Mouse (Mus musculus) right cerebral cortex, postnatal 36 days (tissue): ENCODE measurements around the gene Abcb11.

Experiments used
- DNase-seq, 2 experiments: peaks; one replicate each; pipeline ENCODE4 v3.0.0; 2022; ENCODE audit warnings: low spot score in 2 of 2, mixed read lengths in 1 of 2

Abcb11 gene

GRCm38 (mm10) chr2:69264069-69264618 lies 78.3 kb downstream of the Abcb11 start:
- DNase-seq, result no peak

DNA sequence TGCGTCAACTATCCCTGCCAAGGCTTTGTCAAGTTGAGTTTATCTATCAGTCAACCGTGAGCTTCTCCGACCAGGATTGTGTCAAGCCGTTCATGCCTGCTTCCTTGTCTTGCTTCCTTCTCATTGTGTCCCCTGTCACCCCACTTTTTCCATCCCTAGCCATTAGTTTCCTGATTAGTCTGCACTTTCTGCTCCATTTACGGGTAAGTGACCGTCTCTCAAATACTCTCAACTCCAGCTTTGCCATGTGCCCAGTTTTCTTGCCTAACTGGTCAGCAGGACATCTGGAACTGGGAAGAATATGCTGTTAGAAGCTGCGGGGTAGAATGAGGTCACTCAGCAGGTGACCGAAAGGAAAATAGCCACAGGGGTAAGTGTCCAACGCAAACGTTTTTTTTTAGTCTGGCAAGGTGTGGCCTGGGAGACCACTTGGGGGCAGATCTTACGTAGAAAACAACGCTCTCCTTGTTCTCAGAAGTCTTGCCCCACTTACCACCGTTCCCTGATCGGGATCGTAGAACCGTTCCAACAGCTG lies 94.1 kb downstream of the Abcb11 start:
- DNase-seq, result no peak

DNA sequence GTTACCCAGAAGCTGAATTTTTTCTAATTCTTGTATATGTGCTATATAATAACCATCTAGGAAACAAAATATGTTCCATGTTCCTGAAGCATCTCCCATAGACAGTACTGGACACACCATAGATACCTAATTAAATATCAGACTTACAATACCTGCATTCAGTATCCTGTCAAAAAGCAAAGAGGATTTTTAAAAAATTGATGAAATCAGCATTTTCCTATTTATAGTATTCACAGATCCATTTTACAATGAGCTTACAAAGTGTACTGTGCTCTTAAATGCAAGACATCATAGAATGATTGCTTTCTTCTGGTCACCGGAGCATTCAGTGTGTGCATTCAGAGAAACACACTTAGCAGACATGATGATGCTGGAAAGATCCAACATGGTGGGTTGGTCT lies 95.3 kb downstream of the Abcb11 start:
- no peak for DNase-seq

DNA sequence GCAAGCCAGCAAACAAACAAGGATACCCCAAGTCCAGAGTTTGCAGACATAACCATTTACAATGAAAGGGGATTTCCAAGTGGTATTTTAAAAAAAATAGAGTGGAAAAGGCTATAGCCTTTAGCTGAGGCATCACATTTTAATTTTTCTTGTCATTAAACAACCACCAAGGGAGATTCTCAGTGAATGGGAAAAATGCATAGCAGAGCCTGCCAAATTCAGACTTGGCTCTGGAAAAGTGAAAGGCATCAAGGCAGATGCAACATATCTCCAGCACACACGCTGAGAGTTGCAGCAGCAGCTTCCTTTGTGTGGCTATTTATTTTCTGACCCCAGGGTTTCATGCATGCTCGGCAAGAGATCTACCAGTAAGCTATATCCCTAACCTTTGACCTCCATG lies 97.5 kb downstream of the Abcb11 start:
- DNase-seq, result no peak

DNA sequence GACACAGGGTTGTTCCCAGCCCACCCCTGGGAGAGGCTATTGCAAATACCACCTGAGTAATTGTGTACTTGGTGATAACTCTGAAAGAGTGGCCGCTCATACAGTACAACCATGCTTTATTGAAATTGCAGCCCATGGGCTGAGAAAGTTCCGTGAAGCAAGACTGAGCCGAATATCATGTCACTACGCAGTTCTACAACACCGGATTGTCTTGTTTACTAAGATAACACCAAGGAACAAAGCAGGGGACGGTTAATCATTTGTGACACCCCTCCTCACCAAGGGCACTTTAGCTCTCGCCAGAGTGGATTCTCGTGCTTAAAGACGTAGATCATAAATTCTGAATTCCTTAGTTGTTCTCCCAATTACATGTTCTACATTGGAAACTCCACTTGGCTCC lies 103.1 kb downstream of the Abcb11 start:
- DNase-seq, result no peak

DNA sequence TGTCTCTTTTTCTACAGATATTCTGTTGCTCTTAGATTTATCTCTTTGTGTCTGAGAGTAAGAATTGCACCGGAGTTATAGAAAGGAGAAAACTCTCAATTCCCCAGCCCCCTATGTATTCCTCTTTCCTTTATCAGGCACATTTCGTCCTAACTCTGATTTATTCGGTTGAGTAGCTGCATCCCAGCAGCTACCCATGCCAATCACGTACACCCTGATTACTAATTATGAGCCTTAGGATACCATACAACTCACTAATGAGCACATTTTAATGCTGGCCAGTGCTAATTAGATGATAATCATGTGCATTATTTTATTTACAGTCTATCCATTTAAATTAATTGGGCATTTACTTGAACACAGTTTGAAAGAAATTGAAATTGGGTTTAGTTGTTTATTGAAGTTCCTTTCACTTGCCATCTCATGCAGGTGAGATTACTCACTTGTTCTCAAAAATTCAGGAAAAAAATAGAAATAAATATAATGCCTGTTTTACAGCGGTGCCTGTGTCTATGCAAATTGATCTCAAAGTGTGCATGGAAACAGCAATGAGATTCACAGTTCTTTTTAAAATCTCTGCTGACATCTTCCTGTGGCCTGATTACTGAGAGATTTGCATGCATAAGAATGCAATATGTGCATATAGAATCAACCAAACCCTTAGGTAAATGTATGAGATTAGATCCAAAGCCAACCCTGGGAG lies 107.3 kb downstream of the Abcb11 start:
- no peak for DNase-seq

- DNase-seq, result no peak
These were observed 110.3 kb downstream of the Abcb11 start for GRCm38 (mm10) chr2:69232101-69232500.

- no peak for DNase-seq
These were observed 112.3 kb downstream of the Abcb11 start for GRCm38 (mm10) chr2:69230137-69230536.

DNA sequence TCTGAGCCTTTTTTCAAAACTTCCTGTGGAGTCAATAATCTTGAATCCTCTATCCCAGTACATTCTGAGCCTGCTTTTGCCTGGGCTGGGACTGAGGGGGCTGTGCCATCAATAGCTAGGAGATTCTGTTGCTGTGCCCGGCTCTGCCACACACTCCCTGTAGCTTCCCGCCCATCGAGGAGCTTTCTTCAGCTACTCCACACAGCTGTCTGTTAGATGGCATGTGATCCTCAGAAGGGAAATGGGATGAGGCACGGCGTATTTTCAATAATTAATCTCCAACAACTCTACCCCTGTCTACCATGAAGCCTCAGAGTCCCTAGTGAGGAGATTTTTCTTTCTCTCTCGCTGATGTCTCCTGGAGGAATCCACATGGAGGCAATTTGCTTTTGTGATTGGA lies 113.8 kb downstream of the Abcb11 start:
- no peak for DNase-seq

GRCm38 (mm10) chr2:69226876-69227275 lies 115.5 kb downstream of the Abcb11 start:
- no peak for DNase-seq

DNA sequence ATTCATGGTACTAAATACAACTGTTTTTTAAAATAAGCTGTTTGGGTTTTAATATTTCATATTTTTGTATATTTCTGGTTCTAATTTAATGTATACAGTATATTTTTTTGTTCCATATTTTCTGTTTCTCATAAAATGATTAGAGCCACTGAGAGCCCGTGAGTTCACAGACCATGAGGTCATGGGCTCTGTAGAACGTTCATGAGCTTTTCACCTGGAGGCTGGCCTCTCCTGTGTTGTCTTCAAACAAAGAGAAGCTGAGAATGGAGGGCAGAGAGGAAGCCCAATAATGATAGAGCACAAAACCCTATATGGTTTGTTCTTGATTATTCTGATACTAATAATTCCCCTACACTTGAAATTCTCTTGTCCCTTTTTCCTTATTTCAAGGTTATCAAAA lies 117.7 kb downstream of the Abcb11 start:
- no peak for DNase-seq

DNA sequence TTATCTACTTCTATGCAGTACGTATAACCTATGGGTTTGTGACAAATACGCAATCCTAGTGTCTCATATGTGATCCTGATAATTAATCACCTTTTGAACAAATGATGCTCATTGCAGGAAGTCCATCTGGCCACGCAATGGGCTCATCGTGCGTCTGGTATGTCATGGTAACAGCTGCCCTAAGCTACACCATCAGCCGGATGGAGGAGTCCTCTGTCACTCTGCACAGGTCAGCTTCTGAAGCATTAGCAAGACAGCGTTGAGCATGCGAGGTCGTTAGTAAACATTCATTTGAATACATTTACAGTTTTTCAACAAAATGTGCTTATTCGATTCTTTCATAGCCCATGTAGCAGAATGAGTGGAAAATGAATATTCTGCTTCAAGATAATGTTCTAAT lies 119.6 kb downstream of the Abcb11 start:
- DNase-seq, result no peak

DNA sequence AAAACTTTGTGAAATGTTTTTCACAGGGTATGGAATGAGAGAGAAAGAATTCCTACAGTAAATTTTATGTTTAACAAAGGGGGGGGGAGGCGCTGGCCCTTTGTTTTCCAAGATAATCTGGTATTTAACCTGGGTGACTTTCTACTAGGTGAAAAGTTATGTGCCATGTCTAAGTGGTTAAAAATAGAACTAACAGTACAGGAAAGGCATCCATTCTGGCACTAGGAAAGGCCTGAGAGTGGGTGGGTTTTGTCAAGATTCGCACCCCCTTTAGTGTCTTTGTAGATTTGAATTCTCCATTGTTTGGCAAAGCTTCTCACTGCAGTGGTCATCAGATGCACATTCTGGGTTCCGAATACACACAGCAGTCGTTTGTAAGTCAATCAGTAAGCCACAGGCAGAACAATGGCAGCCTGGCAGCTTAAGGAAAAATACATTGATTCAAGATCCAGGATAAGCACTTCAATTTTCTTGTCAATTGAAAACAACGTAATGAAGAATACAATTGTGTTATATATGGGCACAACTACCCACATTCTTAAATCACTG lies 120.5 kb downstream of the Abcb11 start:
- DNase-seq, result no peak

DNA sequence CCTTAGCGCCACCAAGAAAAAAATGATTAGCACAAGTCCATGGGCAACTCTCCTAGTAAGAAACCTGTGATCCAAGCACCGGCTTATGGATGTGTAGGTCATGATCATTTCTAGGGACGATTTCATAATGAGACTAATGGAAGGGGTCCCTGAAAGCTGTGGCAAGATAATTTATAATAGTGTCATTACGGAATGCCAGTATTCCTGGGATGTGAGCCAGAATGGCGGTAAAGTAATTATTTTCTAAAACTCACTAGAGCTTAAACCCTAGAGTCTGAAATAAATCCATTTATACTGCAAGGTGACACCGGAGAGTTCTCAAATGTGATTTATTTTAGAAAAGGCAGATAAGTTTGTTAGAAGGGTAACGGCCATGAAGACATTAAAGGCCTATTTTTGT lies 127.2 kb downstream of the Abcb11 start:
- no peak for DNase-seq

- no peak for DNase-seq
These were observed 129.8 kb downstream of the Abcb11 start for GRCm38 (mm10) chr2:69212652-69213051.

GRCm38 (mm10) chr2:69210773-69211172 lies 131.6 kb downstream of the Abcb11 start, which contains the start of gene G6pc2:
Gene G6pc2 (plus strand): TSS chr2:69211073.
- no peak for DNase-seq

- no peak for DNase-seq
These were observed 132.7 kb downstream of the Abcb11 start for GRCm38 (mm10) chr2:69209684-69210083.

DNA sequence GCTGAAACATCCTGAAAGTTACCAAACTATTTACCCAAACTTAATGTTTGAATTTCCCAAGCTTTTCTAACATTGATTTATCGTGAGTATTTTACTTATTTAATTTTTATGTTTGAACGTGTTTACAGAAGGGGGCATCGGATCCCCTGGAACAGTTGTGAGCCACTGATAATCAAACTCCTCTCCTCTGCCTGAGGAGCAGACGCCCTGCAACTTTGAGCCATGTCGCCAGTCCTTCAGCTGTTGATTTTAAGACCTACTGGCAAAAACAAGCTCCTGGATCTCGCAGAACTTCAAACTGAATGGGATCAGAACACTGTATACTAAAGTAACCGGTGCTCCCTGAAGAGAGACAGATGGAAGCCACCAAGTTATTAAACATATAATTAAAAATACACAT lies 135.9 kb downstream of the Abcb11 start:
- no peak for DNase-seq

DNA sequence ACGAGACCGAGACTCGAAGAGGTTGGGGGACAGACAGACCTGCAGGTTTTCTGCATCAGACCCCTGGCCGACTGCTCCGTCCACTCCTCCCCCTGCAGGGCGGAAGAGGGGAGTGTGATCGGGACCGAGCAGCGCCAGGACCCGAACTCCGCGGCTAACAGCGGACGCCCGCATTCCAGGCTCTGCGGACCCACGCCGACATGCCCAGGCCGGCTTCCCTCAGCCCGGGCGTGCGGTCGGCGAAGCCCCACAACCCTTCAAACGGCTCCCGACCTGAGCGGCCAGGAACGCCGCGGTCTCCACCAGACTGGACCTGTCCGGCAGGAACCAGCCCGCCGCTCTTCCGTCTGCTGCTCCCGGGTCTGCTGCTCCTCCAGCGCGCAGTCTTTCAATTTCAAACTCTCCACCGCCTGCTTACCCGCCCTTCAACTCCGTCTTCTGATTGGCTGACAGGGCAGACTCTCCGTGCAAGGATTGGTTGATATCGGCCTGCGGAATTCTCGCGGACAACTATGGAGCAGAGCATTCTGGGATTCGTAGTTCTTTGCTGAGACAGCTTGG lies 136.5 kb downstream of the Abcb11 start, which contains the start of gene Spc25:
Spc25 (minus strand) TSS at position 404 of the 561 bp plus-strand sequence.
- DNase-seq, result peak; percentile 79 to 89

GRCm38 (mm10) chr2:69205185-69205584 lies 137.2 kb downstream of the Abcb11 start:
- no peak for DNase-seq

DNA sequence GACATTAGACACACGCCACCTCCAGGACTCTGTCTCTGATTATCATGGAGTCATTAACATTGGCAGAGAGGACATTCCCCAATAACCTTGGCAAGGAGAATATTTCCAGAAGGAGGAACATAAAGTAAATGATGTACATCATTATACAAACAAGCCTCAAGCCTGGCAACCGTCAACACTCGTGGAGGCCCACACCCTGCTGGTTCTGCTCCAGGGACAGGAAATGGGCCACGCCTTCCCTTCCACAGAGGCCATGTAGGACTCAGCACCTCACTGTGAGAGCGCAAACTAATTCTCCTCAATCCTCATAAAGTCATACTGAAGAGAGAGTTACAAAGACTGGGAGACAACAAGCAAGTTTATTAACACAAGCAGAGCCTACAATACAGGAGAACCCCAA lies 148.9 kb downstream of the Abcb11 start:
- DNase-seq, result no peak

- no peak for DNase-seq
These were observed 151.4 kb downstream of the Abcb11 start for GRCm38 (mm10) chr2:69191059-69191458.

- DNase-seq, result no peak
These were observed 153.2 kb downstream of the Abcb11 start for GRCm38 (mm10) chr2:69189222-69189621.
